Mouse (Mus musculus): ENCODE results near the gene Gm11492.

Gm11492 gene

GRCm38 (mm10) chr11:87566501-87566900 is at the start of gene Gm11492:
TSS of gene Gm11492 (plus strand) at chr11:87566653.
- DNase-seq (ENCODE audit: low read depth, low spot score) = no peak

- DNase-seq (ENCODE audit: low read depth, low spot score) = peak; percentile 42
Observed at GRCm38 (mm10) chr11:87519260-87519659, 47.2 kb upstream of the Gm11492 start.

- DNase-seq (ENCODE audit: low read depth, low spot score) = no peak
Observed at GRCm38 (mm10) chr11:87523466-87523865, 43.0 kb upstream of the Gm11492 start.

- no peak for DNase-seq (ENCODE audit: low read depth, low spot score)
Observed at GRCm38 (mm10) chr11:87523967-87524366, 42.5 kb upstream of the Gm11492 start.

GRCm38 (mm10) chr11:87524780-87525179 is 41.7 kb upstream of the Gm11492 start:
- DNase-seq (ENCODE audit: low read depth, low spot score) = no peak

GRCm38 (mm10) chr11:87527364-87527763 is 39.1 kb upstream of the Gm11492 start:
- no peak for DNase-seq (ENCODE audit: low read depth, low spot score)

- DNase-seq (ENCODE audit: low read depth, low spot score) = no peak
Observed at GRCm38 (mm10) chr11:87527990-87528389, 38.5 kb upstream of the Gm11492 start.

GRCm38 (mm10) chr11:87531695-87532094 is 34.8 kb upstream of the Gm11492 start:
- DNase-seq (ENCODE audit: low read depth, low spot score) = no peak

- DNase-seq (ENCODE audit: low read depth, low spot score) = no peak
Observed at GRCm38 (mm10) chr11:87542285-87542684, 24.2 kb upstream of the Gm11492 start.

- DNase-seq (ENCODE audit: low read depth, low spot score) = no peak
Observed at GRCm38 (mm10) chr11:87542906-87543305, 23.5 kb upstream of the Gm11492 start.

- no peak for DNase-seq (ENCODE audit: low read depth, low spot score)
Observed at GRCm38 (mm10) chr11:87553342-87553741, 13.1 kb upstream of the Gm11492 start.

GRCm38 (mm10) chr11:87554386-87554785 is 12.1 kb upstream of the Gm11492 start:
- DNase-seq (ENCODE audit: low read depth, low spot score) = no peak

- no peak for DNase-seq (ENCODE audit: low read depth, low spot score)
Observed at GRCm38 (mm10) chr11:87555106-87555703, 11.2 kb upstream of the Gm11492 start.

- DNase-seq (ENCODE audit: low read depth, low spot score) = no peak
Observed at GRCm38 (mm10) chr11:87561208-87561607, 5.2 kb upstream of the Gm11492 start.

- DNase-seq (ENCODE audit: low read depth, low spot score) = no peak
Observed at GRCm38 (mm10) chr11:87568255-87568953, 2.0 kb downstream of the Gm11492 start, which contains the start of gene Sept4. TSS of gene Sept4 (plus strand) at chr11:87568903.

- DNase-seq (ENCODE audit: low read depth, low spot score) = no peak
Observed at GRCm38 (mm10) chr11:87570743-87571142, 4.3 kb downstream of the Gm11492 start.

GRCm38 (mm10) chr11:87571361-87571950 is 5.0 kb downstream of the Gm11492 start:
- no peak for DNase-seq (ENCODE audit: low read depth, low spot score)

- no peak for DNase-seq (ENCODE audit: low read depth, low spot score)
Observed at GRCm38 (mm10) chr11:87573751-87574150, 7.3 kb downstream of the Gm11492 start.

GRCm38 (mm10) chr11:87574520-87575180 is 8.2 kb downstream of the Gm11492 start:
- DNase-seq (ENCODE audit: low read depth, low spot score) = no peak

- no peak for DNase-seq (ENCODE audit: low read depth, low spot score)
Observed at GRCm38 (mm10) chr11:87577601-87578248, 11.3 kb downstream of the Gm11492 start.

- peak; percentile 59 for DNase-seq (ENCODE audit: low read depth, low spot score)
Observed at GRCm38 (mm10) chr11:87578249-87578962, 12.0 kb downstream of the Gm11492 start.
